Mouse (Mus musculus) CH12.LX (cell line): ENCODE results near the gene Lamc3. TPM values are rescaled to one million over a fixed set of nuclear protein-coding genes. Genes with fewer than 3 reads are reported as not detected.

ENCODE experiments used
- DNase-seq: peaks from one replicate; pipeline ENCODE4 v3.0.0-alpha.2; 2013; ENCODE audit errors: extremely low read depth
- H3K27ac ChIP-seq: 2 replicates; pipeline ENCODE4 v1.5.1; 2012; ENCODE audit warnings: low read depth, mild to moderate bottlenecking, control low read depth, moderate library complexity; ENCODE audit not compliant: insufficient read depth
- H3K27me3 ChIP-seq: replicated peaks from 2 replicates; pipeline ENCODE3; 2012; ENCODE audit warnings: inconsistent platforms
- H3K36me3 ChIP-seq, 2 experiments: replicated peaks in 1 of 2; 2 replicates each; pipeline versions ENCODE3 to v1.6.1; 2012; ENCODE audit warnings: inconsistent platforms in 1 of 2, low read length in 1 of 2, mild to moderate bottlenecking in 1 of 2, mixed read lengths in 1 of 2, moderate library complexity in 1 of 2; ENCODE audit not compliant: control insufficient read depth in 1 of 2, insufficient read depth in 1 of 2
- H3K4me1 ChIP-seq, 2 experiments: 2 replicates each; pipeline ENCODE4 v1.6.1; 2012; ENCODE audit warnings: inconsistent platforms in 1 of 2, moderate library complexity in 1 of 2; ENCODE audit not compliant: insufficient read depth in 2 of 2, control insufficient read depth in 1 of 2
- H3K4me2 ChIP-seq: 2 replicates; pipeline ENCODE4 v1.6.1; 2012; ENCODE audit warnings: low read depth, mild to moderate bottlenecking, control low read depth; ENCODE audit not compliant: poor library complexity, insufficient read depth, severe bottlenecking
- H3K4me3 ChIP-seq, 3 experiments: fragments of 150-350 bp in 1 of 3; sonication (generic) in 1 of 3; replicated peaks in 1 of 3; 2 replicates each; pipeline versions ENCODE3 to v1.5.1; 2011 to 2012; ENCODE audit warnings: low read depth in 2 of 3, low read length in 2 of 3, mild to moderate bottlenecking in 2 of 3, moderate library complexity in 2 of 3, control low read depth in 1 of 3, improper control_type of control experiment in 1 of 3, inconsistent platforms in 1 of 3, mixed read lengths in 1 of 3; ENCODE audit not compliant: poor library complexity in 1 of 3
- H3K79me2 ChIP-seq: replicated peaks from 2 replicates; pipeline ENCODE4 v1.6.1; 2012; ENCODE audit warnings: mild to moderate bottlenecking, moderate library complexity; ENCODE audit not compliant: control insufficient read depth, poor library complexity, insufficient read depth, severe bottlenecking; ENCODE audit errors: extremely low read depth
- H3K9ac ChIP-seq: 2 replicates; pipeline ENCODE4 v1.6.1; 2012; ENCODE audit warnings: low read depth, mild to moderate bottlenecking, control low read depth, moderate library complexity; ENCODE audit not compliant: insufficient read depth
- H3K9me3 ChIP-seq: replicated peaks from 2 replicates; pipeline ENCODE3; 2012; ENCODE audit warnings: low read length, inconsistent platforms, mixed read lengths
- BHLHE40 ChIP-seq: IDR thresholded peaks from 2 replicates; pipeline ENCODE4 v1.6.1; 2011; ENCODE audit warnings: mild to moderate bottlenecking, low read depth, low read length, improper control_type of control experiment
- CHD1 ChIP-seq: IDR thresholded peaks from 2 replicates; pipeline ENCODE4 v1.6.1; 2012; ENCODE audit warnings: low read depth, low read length, improper control_type of control experiment, inconsistent platforms
- CTCF ChIP-seq, 2 experiments: IDR thresholded peaks in 1 of 2; conservative IDR thresholded peaks in 1 of 2; 2 replicates each; pipeline ENCODE4 v1.5.1; 2011 to 2012; ENCODE audit warnings: low read depth in 2 of 2, low read length in 2 of 2, improper control_type of control experiment in 1 of 2, inconsistent platforms in 1 of 2, mild to moderate bottlenecking in 1 of 2, moderate library complexity in 1 of 2
- EP300 ChIP-seq: IDR thresholded peaks from 2 replicates; pipeline ENCODE4 v1.6.1; 2011; ENCODE audit warnings: low read length, improper control_type of control experiment
- IRF4 ChIP-seq: IDR thresholded peaks from 2 replicates; pipeline ENCODE4 v1.6.1; 2014; ENCODE audit warnings: low read depth, mild to moderate bottlenecking, inconsistent platforms, low read length, improper control_type of control experiment
- MAX ChIP-seq: IDR thresholded peaks from 2 replicates; pipeline ENCODE4 v1.6.1; 2011; ENCODE audit warnings: low read length, improper control_type of control experiment
- MEF2A ChIP-seq: IDR thresholded peaks from 2 replicates; pipeline ENCODE4 v1.6.1; 2014; ENCODE audit warnings: low read depth, mild to moderate bottlenecking, inconsistent platforms, low read length, improper control_type of control experiment, borderline replicate concordance
- NELFE ChIP-seq: IDR thresholded peaks from 2 replicates; pipeline ENCODE4 v1.6.1; 2011; ENCODE audit warnings: low read depth, low read length, improper control_type of control experiment
- NRF1 ChIP-seq: IDR thresholded peaks from 2 replicates; pipeline ENCODE4 v1.6.1; 2014; ENCODE audit warnings: low read depth, mild to moderate bottlenecking, inconsistent platforms, low read length, improper control_type of control experiment, moderate library complexity
- POLR2A ChIP-seq: IDR thresholded peaks from 2 replicates; pipeline ENCODE4 v1.6.1; 2011; ENCODE audit warnings: low read depth, mild to moderate bottlenecking, improper control_type of control experiment, low read length
- POLR2AphosphoS2 ChIP-seq: IDR thresholded peaks from 2 replicates; pipeline ENCODE4 v1.6.1; 2011; ENCODE audit warnings: low read depth, low read length, improper control_type of control experiment
- RAD21 ChIP-seq: IDR thresholded peaks from 2 replicates; pipeline ENCODE4 v1.6.1; 2011; ENCODE audit warnings: low read depth, mild to moderate bottlenecking, low read length, improper control_type of control experiment, moderate library complexity
- RCOR1 ChIP-seq: conservative IDR thresholded peaks from 2 replicates; pipeline ENCODE4 v1.6.1; 2012; ENCODE audit warnings: low read depth, mild to moderate bottlenecking, inconsistent platforms, low read length, improper control_type of control experiment
- SMC3 ChIP-seq: IDR thresholded peaks from 2 replicates; pipeline ENCODE4 v1.6.1; 2011; ENCODE audit warnings: low read depth, low read length, improper control_type of control experiment
- TCF12 ChIP-seq: IDR thresholded peaks from 2 replicates; pipeline ENCODE4 v1.6.1; 2014; ENCODE audit warnings: low read depth, mild to moderate bottlenecking, inconsistent platforms, low read length, improper control_type of control experiment
- USF1 ChIP-seq: IDR thresholded peaks from 2 replicates; pipeline ENCODE4 v1.6.1; 2014; ENCODE audit warnings: low read depth, mild to moderate bottlenecking, inconsistent platforms, low read length, improper control_type of control experiment
- ZKSCAN1 ChIP-seq: IDR thresholded peaks from 2 replicates; pipeline ENCODE4 v1.6.1; 2012; ENCODE audit warnings: low read depth, inconsistent platforms, low read length, improper control_type of control experiment, borderline replicate concordance
- dilution Hi-C: fragments of 300-500 bp; cut with MboI; formaldehyde crosslinking; loops from 2 replicates; pipeline ENCODE4 v1.14.3; 2020; ENCODE audit warnings: low sequenced_read_pairs; ENCODE audit not compliant: extremely low pct_unique_long_range_greater_than_20kb, extremely low pct_ligation_motif_present
- in situ Hi-C: fragments of 300-500 bp; cut with MboI; formaldehyde crosslinking; loops from 3 replicates; pipeline ENCODE4 v1.14.3; 2019; ENCODE audit warnings: low sequenced_read_pairs, low pct_ligation_motif_present, low pct_unique_long_range_greater_than_20kb, mixed read lengths
- polyA plus RNA-seq: library from polyadenylated mRNA; unstranded; fragments of >175 nt; gene quantifications from 2 replicates; pipeline ENCODE4 v1.2.1, GENCODE M21; 2012; ENCODE audit warnings: low read depth; ENCODE audit not compliant: insufficient read length
- total RNA-seq, 2 experiments: library from RNA; depleted of rRNA; stranded (reverse); fragments of 300-350 nt in 1 of 2; fragments of >200 nt in 1 of 2; gene quantifications; 2 replicates each; pipeline ENCODE4 v1.2.3; 2012 to 2014

The Lamc3 gene
- total and polyA plus RNA-seq, 3 experiments = not detected

GRCm38 (mm10) chr2:31847908-31848307 is 39.2 kb upstream of the Lamc3 start:
- peak; percentile 36 to 83; a peak in 3 of 4 replicates for TF ChIP-seq CTCF (conservative IDR thresholded peaks at IDR 0.05 in 1 of 2, IDR thresholded peaks at IDR 0.05 in 1 of 2; ENCODE audit: low read depth in 2 of 2, low read length in 2 of 2)
- TF ChIP-seq POLR2AphosphoS2 = no peak
- TF ChIP-seq RAD21 = peak; percentile 76
- TF ChIP-seq SMC3 = peak; percentile 81
- peak; percentile 27 for DNase-seq
- H3K4me3 ChIP-seq = no peak overlapping the region
- no peaks in the 10 kb centered on the region for H3K79me2 ChIP-seq
- H3K9ac ChIP-seq = no peak overlapping the region
- H3K27ac ChIP-seq = no peak overlapping the region
- dilution Hi-C loops (no loop called here), in situ Hi-C loops (no loop called here)
- no peak overlapping the region for H3K4me2 ChIP-seq
- no peaks in the 10 kb centered on the region for H3K36me3 ChIP-seq
- no peaks in the 10 kb centered on the region for H3K4me1 ChIP-seq
- H3K9me3 ChIP-seq = no peaks in the 10 kb centered on the region
- H3K27me3 ChIP-seq = peaks cover 64% of the 10 kb centered on the region

DNA sequence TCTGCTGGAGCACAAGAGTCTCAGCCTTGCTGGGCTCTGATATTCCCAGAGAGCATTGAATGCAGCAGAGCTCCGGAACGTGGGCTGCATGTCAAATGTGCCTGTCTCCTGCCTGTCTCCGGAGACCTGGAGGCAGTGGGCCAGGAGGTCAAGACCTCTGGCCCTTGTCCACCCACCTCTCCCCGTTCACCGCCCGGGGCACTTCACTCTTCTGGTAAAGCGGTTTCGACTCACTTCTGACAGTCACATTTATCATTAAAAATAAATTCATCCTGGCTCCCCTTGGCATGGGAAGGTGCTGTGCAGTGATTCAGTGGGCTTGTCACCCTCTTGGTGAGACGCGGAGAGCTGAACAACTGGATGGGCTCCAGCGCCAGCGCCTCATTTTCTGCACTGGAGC is 37.0 kb upstream of the Lamc3 start:
- Histone ChIP-seq H3K79me2 (no peaks in the 10 kb centered on the region), H3K4me1 (no peaks in the 10 kb centered on the region), H3K9me3 (no peaks in the 10 kb centered on the region), H3K27me3 (peaks cover 60% of the 10 kb centered on the region), H3K4me2 (no peak overlapping the region), H3K9ac (no peak overlapping the region), H3K36me3 (no peaks in the 10 kb centered on the region), H3K4me3 (no peak overlapping the region), H3K27ac (no peak overlapping the region)
- TF ChIP-seq NELFE (no peak), POLR2AphosphoS2 (no peak), MAX (no peak), TCF12 (no peak), CHD1 (no peak), EP300 (no peak), RCOR1 (no peak), RAD21 (no peak), ZKSCAN1 (no peak), NRF1 (no peak), BHLHE40 (no peak), USF1 (no peak), IRF4 (no peak)
- DNase-seq = no peak
- in situ Hi-C loops (no loop called here), dilution Hi-C loops (no loop called here)

DNA sequence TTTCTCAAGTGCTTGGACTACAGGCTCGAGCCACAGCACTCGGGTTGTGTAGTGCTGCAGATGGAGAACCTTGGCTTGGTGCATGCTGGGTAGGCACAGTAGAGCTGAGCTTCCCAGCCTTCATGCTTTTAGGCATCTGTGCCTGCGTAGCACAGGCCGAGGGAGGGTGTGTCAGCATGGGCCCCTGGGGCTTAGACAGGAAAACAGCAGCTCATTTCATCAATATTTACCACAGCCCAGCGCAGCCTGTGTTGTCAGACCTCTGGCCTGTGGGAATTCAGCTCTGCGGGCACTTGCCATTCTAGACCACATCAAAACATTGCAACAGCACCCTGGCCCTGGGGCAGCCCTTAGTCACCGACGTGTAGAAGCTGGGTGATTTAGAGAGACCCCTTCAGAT is 31.1 kb upstream of the Lamc3 start:
- Histone ChIP-seq H3K4me3 (no peak overlapping the region), H3K27me3 (peaks cover 92% of the 10 kb centered on the region), H3K9ac (no peak overlapping the region), H3K9me3 (no peaks in the 10 kb centered on the region), H3K27ac (no peak overlapping the region), H3K4me1 (peaks cover 0 to 8% of the 10 kb centered on the region in 2 experiments; a peak in 2 of 4 replicates), H3K36me3 (no peaks in the 10 kb centered on the region), H3K79me2 (no peaks in the 10 kb centered on the region), H3K4me2 (no peak overlapping the region)
- in situ Hi-C loops (no loop called here), dilution Hi-C loops (no loop called here)
- TF ChIP-seq USF1 = no peak
- TF ChIP-seq MEF2A = no peak
- no peak for TF ChIP-seq MAX
- TF ChIP-seq POLR2A = no peak
- DNase-seq = no peak
